Mouse (Mus musculus) limb, embryonic 15.5 days (tissue): ENCODE results near the gene Gabpb1. TPM values are rescaled to one million over a fixed set of nuclear protein-coding genes. Genes with fewer than 3 reads are reported as not detected.

ENCODE experiments used
- ATAC-seq: fragments of 200-750 bp; cut with Nextera tagmentation; 2 replicates; pipeline ENCODE4 v1.8.0; 2017; ENCODE audit warnings: low read depth, moderate TSS enrichment; ENCODE audit not compliant: insufficient number of reproducible peaks, low FRiP score, low TSS enrichment
- H3K27ac ChIP-seq: fragments of 300-500 bp; sonication (generic); 2 replicates; pipeline ENCODE4 v1.5.1; 2015; ENCODE audit warnings: moderate library complexity, mild to moderate bottlenecking, inconsistent platforms
- H3K27me3 ChIP-seq: fragments of 300-500 bp; sonication (generic); 2 replicates; pipeline ENCODE4 v1.6.1; 2015; ENCODE audit warnings: inconsistent platforms
- H3K36me3 ChIP-seq: fragments of 300-500 bp; sonication (generic); 2 replicates; pipeline ENCODE4 v1.6.1; 2015; ENCODE audit warnings: inconsistent platforms
- H3K4me1 ChIP-seq: fragments of 300-500 bp; sonication (generic); 2 replicates; pipeline ENCODE4 v1.6.1; 2015; ENCODE audit warnings: inconsistent platforms
- H3K4me2 ChIP-seq: fragments of 300-500 bp; sonication (generic); 2 replicates; pipeline ENCODE4 v1.6.1; 2015; ENCODE audit warnings: mild to moderate bottlenecking, inconsistent platforms
- H3K4me3 ChIP-seq: fragments of 300-500 bp; sonication (generic); 2 replicates; pipeline ENCODE4 v1.5.1; 2015; ENCODE audit warnings: mild to moderate bottlenecking, inconsistent platforms
- H3K9ac ChIP-seq: fragments of 300-500 bp; sonication (generic); 2 replicates; pipeline ENCODE4 v1.6.1; 2015; ENCODE audit warnings: inconsistent platforms
- H3K9me3 ChIP-seq: fragments of 300-500 bp; sonication (generic); 2 replicates; pipeline ENCODE4 v1.6.1; 2016; ENCODE audit warnings: inconsistent platforms
- WGBS: fragments of 180-500 bp; shearing (Covaris S2); methylation state at CpG from one replicate; pipeline ENCODE4 v1.1.7; 2015; 5-methylcytosine and 5-hydroxymethylcytosine counted together
- polyA plus RNA-seq: library from polyadenylated mRNA; unstranded; fragments of >200 nt; fragmentation: Nextera tagmentation; extraction: Ambion mirVana; gene quantifications from 2 replicates; pipeline ENCODE4 v1.2.1, GENCODE M21; 2015

Gene Gabpb1
- polyA plus RNA-seq, 1 experiment from 2014 or later: 46.2 TPM

- ATAC-seq: no peak
- peaks cover 3% of the 10 kb centered on the region; the same call in 1 of the 2 replicates for H3K4me1 ChIP-seq
These were observed 91.3 kb downstream of the Gabpb1 start for GRCm38 (mm10) chr2:126584621-126585369.

GRCm38 (mm10) chr2:126583960-126584359 is 92.2 kb downstream of the Gabpb1 start:
- 45% methylated on average over 6 of the region's 6 CpGs for WGBS
- H3K27ac ChIP-seq: no peak overlapping the region
- H3K27me3 ChIP-seq: no peaks in the 10 kb centered on the region
- peaks cover 3% of the 10 kb centered on the region; the same call in 1 of the 2 replicates for H3K4me1 ChIP-seq
- H3K4me3 ChIP-seq: no peak overlapping the region
- no peak for ATAC-seq
- H3K36me3 ChIP-seq: no peaks in the 10 kb centered on the region
- no peaks in the 10 kb centered on the region for H3K9me3 ChIP-seq
- no peak overlapping the region for H3K4me2 ChIP-seq
- H3K9ac ChIP-seq: no peak overlapping the region

More at GRCm38 (mm10) chr2:126584621-126585369, 91.3 kb downstream of the Gabpb1 start:
- Histone ChIP-seq H3K9me3 (no peaks in the 10 kb centered on the region), H3K36me3 (no peaks in the 10 kb centered on the region), H3K27me3 (no peaks in the 10 kb centered on the region), H3K9ac (no peak overlapping the region), H3K4me2 (no peak overlapping the region), H3K27ac (no peak overlapping the region), H3K4me3 (no peak overlapping the region)
- WGBS: 75% methylated on average over 8 of the region's 8 CpGs

GRCm38 (mm10) chr2:126579282-126579681 is 96.9 kb downstream of the Gabpb1 start:
- Histone ChIP-seq H3K9ac (no peak overlapping the region), H3K4me1 (peaks cover 3% of the 10 kb centered on the region; the same call in 1 of the 2 replicates), H3K27ac (no peak overlapping the region), H3K9me3 (no peaks in the 10 kb centered on the region), H3K4me2 (no peak overlapping the region), H3K36me3 (no peaks in the 10 kb centered on the region), H3K27me3 (no peaks in the 10 kb centered on the region), H3K4me3 (no peak overlapping the region)
- whole genome bisulfite sequencing: 95% methylated on average over 1 of the region's 1 CpGs
- no peak for ATAC-seq

Other genes starting within 250 kb of the Gabpb1 start
- gene Atp8b4, start 175.7 kb downstream of the Gabpb1 start, polyA plus RNA-seq: 0.43 and 0.77 TPM in 2 replicates
- 0.27 and 0.34 TPM in 2 replicates for gene Slc27a2, start 123.9 kb downstream of the Gabpb1 start, polyA plus RNA-seq
- gene Hdc, start 57.0 kb downstream of the Gabpb1 start, polyA plus RNA-seq: 151 and 153 TPM in 2 replicates
- gene Usp8, start 31.0 kb upstream of the Gabpb1 start, polyA plus RNA-seq: 39.5 and 40.8 TPM in 2 replicates
- 1.8 and 2.0 TPM in 2 replicates for gene Usp50, start 107.1 kb upstream of the Gabpb1 start, polyA plus RNA-seq
- gene Trpm7, start 199.9 kb upstream of the Gabpb1 start, polyA plus RNA-seq: 45.6 and 53.1 TPM in 2 replicates